Mouse (Mus musculus) hindbrain, embryonic 15.5 days (tissue): Measurements from ENCODE around the gene Atp6v1d. TPM values are rescaled to one million over a fixed set of nuclear protein-coding genes. Genes with fewer than 3 reads are reported as not detected.

ENCODE experiments used
- ATAC-seq: fragments of 200-750 bp; cut with Nextera tagmentation; 2 replicates; pipeline ENCODE4 v1.8.0; 2017; ENCODE audit warnings: low read depth, moderate number of reproducible peaks, moderate TSS enrichment; ENCODE audit not compliant: low FRiP score
- H3K27ac ChIP-seq: fragments of 300-500 bp; sonication (generic); replicated peaks from 2 replicates; pipeline ENCODE4 v1.5.1; 2015; ENCODE audit warnings: mild to moderate bottlenecking, inconsistent platforms
- H3K27me3 ChIP-seq: fragments of 300-500 bp; sonication (generic); 2 replicates; pipeline ENCODE4 v1.6.1; 2015; ENCODE audit warnings: control low read depth, inconsistent platforms
- H3K36me3 ChIP-seq: fragments of 300-500 bp; sonication (generic); 2 replicates; pipeline ENCODE4 v1.6.1; 2015; ENCODE audit warnings: control low read depth, inconsistent platforms
- H3K4me1 ChIP-seq: fragments of 300-500 bp; sonication (generic); replicated peaks from 2 replicates; pipeline ENCODE4 v1.6.1; 2015; ENCODE audit warnings: control low read depth, inconsistent platforms
- H3K4me2 ChIP-seq: fragments of 300-500 bp; sonication (generic); 2 replicates; pipeline ENCODE4 v1.6.1; 2015; ENCODE audit warnings: moderate library complexity, mild to moderate bottlenecking, inconsistent platforms
- H3K4me3 ChIP-seq: fragments of 300-500 bp; sonication (generic); 2 replicates; pipeline ENCODE4 v1.5.1; 2015; ENCODE audit warnings: mild to moderate bottlenecking, inconsistent platforms
- H3K9ac ChIP-seq: fragments of 300-500 bp; sonication (generic); 2 replicates; pipeline ENCODE4 v1.6.1; 2015; ENCODE audit warnings: inconsistent platforms
- H3K9me3 ChIP-seq: fragments of 300-500 bp; sonication (generic); 2 replicates; pipeline ENCODE4 v1.6.1; 2016; ENCODE audit warnings: control low read depth, inconsistent platforms
- WGBS: fragments of 180-500 bp; shearing (Covaris S2); methylation state at CpG from one replicate; pipeline ENCODE4 v1.1.7; 2015; 5-methylcytosine and 5-hydroxymethylcytosine counted together
- polyA plus RNA-seq: library from polyadenylated mRNA; unstranded; fragments of >200 nt; fragmentation: Nextera tagmentation; extraction: Ambion mirVana; gene quantifications from 2 replicates; pipeline ENCODE4 v1.2.1, GENCODE M21; 2015

The Atp6v1d gene
- polyA plus RNA-seq, 1 experiment from 2014 or later = 119 TPM

GRCm38 (mm10) chr12:78865434-78865833 is 4.0 kb upstream of the Atp6v1d start:
- WGBS = 100% methylated on average over 1 of the region's 1 CpGs
- ATAC-seq = no peak
- Histone ChIP-seq H3K4me2 (no peak overlapping the region), H3K9ac (no peak overlapping the region), H3K27me3 (no peaks in the 10 kb centered on the region), H3K36me3 (peaks cover 22% of the 10 kb centered on the region), H3K4me3 (no peak overlapping the region), H3K4me1 (peaks cover 15% of the 10 kb centered on the region), H3K27ac (no peak overlapping the region), H3K9me3 (no peaks in the 10 kb centered on the region)

DNA sequence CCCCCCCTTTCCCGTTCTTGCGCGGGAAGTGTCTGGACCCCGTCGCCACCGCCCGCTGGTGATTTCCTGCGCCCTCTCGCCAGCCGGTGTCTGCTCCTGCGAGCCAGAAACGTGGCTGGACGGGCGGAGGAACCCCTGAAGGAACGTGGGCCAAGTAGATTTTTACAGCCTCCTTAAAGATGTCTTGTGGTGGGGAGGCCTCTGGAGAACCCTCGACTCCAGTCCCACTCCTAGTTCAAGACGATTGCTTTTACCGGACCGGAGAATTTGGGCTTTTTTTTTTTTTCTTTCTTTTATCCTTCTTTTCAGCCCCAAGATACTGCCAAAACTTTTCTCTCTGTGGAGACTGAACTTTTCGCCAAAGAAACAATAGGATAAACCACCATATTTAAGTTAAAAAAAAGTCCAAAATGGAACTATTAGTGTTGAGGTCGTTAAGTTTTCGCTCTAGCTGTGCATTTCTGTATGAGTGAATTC is 854 bp upstream of the Atp6v1d start:
- Histone ChIP-seq H3K4me3 (peak overlapping the region; percentile 98), H3K27me3 (no peaks in the 10 kb centered on the region), H3K9ac (peak overlapping the region; percentile 91), H3K9me3 (no peaks in the 10 kb centered on the region), H3K27ac (peak overlapping the region; percentile 92), H3K36me3 (peaks cover 1% of the 10 kb centered on the region; the same call in 1 of the 2 replicates), H3K4me2 (peak overlapping the region; percentile 72), H3K4me1 (peaks cover 37% of the 10 kb centered on the region)
- under 1% methylated on average over 22 of the region's 22 CpGs for WGBS
- no peak; the same call in 1 of the 2 replicates for ATAC-seq

DNA sequence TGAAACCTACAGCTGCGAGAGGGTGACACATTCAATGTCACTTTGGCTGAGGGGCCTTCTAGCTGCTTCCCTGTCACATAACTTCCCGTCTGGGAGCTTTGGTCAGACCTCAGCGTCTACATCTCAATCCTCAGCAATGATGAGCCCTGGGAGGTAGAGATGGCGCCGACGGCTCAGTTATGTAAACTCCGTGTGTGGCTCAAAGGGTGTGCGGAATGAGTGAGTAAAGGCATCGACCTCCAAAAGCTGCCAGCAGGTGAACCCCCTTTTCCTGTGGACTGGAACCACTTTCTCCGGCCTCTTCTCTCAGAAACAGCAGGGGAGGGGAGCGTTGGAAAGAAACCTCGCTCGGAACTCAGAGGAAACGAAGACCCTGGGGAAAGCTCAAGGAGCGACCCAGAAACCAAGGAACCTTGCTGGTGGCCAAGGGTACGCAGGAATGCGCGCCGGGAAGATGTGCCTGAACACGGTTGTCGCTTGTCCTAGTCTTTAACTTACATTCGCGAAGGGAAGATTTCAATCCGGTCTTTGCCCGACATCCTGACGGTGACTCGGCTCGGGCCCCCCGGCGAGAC is 430 bp downstream of the Atp6v1d start:
- H3K9ac ChIP-seq = peak overlapping the region; percentile 69
- peak; percentile 59; the same call in 1 of the 2 replicates for ATAC-seq
- H3K36me3 ChIP-seq = peaks cover 6% of the 10 kb centered on the region
- WGBS = under 1% methylated on average over 30 of the region's 30 CpGs
- peak overlapping the region; percentile 78 for H3K27ac ChIP-seq
- peak overlapping the region; percentile 92 for H3K4me2 ChIP-seq
- no peaks in the 10 kb centered on the region for H3K27me3 ChIP-seq
- H3K9me3 ChIP-seq = no peaks in the 10 kb centered on the region
- peak overlapping the region; percentile 98 for H3K4me3 ChIP-seq
- peaks cover 37% of the 10 kb centered on the region for H3K4me1 ChIP-seq

DNA sequence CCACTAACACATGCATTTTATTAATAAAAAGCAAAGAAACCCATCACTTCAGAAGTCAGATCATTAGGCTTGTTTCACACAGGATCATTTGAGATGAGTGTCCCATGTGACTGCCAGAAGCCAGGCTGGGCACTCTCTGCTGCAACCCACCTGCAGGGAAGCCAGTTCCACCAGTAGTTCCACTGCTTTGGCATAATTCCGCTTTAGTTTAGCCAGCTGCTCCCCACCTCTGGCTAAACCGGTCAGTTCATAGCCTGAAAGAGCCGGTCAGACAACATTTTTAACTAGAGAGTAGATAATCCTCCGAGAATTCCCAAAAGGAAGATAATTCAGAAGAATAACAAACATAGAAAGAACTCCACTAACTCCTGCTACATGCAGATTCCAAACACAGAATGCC is 13.2 kb downstream of the Atp6v1d start:
- ATAC-seq = no peak
- H3K27ac ChIP-seq = no peak overlapping the region
- no peak overlapping the region for H3K9ac ChIP-seq
- H3K9me3 ChIP-seq = no peaks in the 10 kb centered on the region
- peaks cover 65% of the 10 kb centered on the region for H3K36me3 ChIP-seq
- no peak overlapping the region for H3K4me3 ChIP-seq
- H3K4me2 ChIP-seq = no peak overlapping the region
- H3K4me1 ChIP-seq = no peaks in the 10 kb centered on the region
- no peaks in the 10 kb centered on the region for H3K27me3 ChIP-seq
- WGBS = 96% methylated on average over 4 of the region's 4 CpGs

GRCm38 (mm10) chr12:78842429-78842828 is 19.0 kb downstream of the Atp6v1d start:
- H3K36me3 ChIP-seq = peaks cover 74% of the 10 kb centered on the region
- no peak for ATAC-seq
- H3K9ac ChIP-seq = no peak overlapping the region
- 98% methylated on average over 1 of the region's 1 CpGs for WGBS
- H3K27ac ChIP-seq = no peak overlapping the region
- H3K9me3 ChIP-seq = no peaks in the 10 kb centered on the region
- H3K27me3 ChIP-seq = no peaks in the 10 kb centered on the region
- no peaks in the 10 kb centered on the region for H3K4me1 ChIP-seq
- no peak overlapping the region for H3K4me3 ChIP-seq
- H3K4me2 ChIP-seq = no peak overlapping the region

GRCm38 (mm10) chr12:78839906-78840305 is 21.5 kb downstream of the Atp6v1d start:
- Histone ChIP-seq H3K9ac (no peak overlapping the region), H3K4me1 (no peaks in the 10 kb centered on the region), H3K36me3 (peaks cover 73% of the 10 kb centered on the region), H3K9me3 (no peaks in the 10 kb centered on the region), H3K4me3 (no peak overlapping the region), H3K4me2 (no peak overlapping the region), H3K27me3 (no peaks in the 10 kb centered on the region), H3K27ac (no peak overlapping the region)
- WGBS = 84% methylated on average over 4 of the region's 4 CpGs
- ATAC-seq = no peak

GRCm38 (mm10) chr12:78834496-78834895 is 26.9 kb downstream of the Atp6v1d start:
- Histone ChIP-seq H3K27me3 (no peaks in the 10 kb centered on the region), H3K36me3 (peaks cover 38% of the 10 kb centered on the region), H3K27ac (no peak overlapping the region), H3K4me1 (no peaks in the 10 kb centered on the region), H3K4me2 (no peak overlapping the region), H3K9me3 (no peaks in the 10 kb centered on the region), H3K4me3 (no peak overlapping the region), H3K9ac (no peak overlapping the region)
- no peak for ATAC-seq
- WGBS = 88% methylated on average over 2 of the region's 2 CpGs

DNA sequence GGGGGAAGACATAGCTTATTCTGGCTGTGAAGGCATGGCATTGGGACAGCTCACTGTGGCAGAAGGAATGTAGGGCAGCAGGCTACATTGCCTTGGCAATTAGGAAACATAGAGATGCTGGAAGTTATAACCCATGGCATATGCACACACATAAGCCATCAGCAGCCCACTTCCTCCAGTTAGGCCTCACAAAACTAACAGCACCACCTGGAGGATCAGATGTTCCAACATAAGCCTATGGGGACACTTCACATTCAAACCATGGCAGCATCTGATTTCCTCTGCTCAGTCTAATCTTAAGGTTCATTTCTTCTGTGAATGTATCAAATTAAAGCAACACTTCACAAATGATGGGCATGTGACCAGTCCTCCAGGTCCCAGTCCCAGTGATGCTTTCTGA is 47.0 kb downstream of the Atp6v1d start:
- H3K36me3 ChIP-seq = no peaks in the 10 kb centered on the region
- no peaks in the 10 kb centered on the region for H3K9me3 ChIP-seq
- no peak overlapping the region for H3K4me2 ChIP-seq
- H3K4me1 ChIP-seq = no peaks in the 10 kb centered on the region
- no peaks in the 10 kb centered on the region for H3K27me3 ChIP-seq
- H3K27ac ChIP-seq = no peak overlapping the region
- H3K9ac ChIP-seq = no peak overlapping the region
- H3K4me3 ChIP-seq = no peak overlapping the region
- ATAC-seq = no peak

- Histone ChIP-seq H3K4me3 (no peak overlapping the region), H3K36me3 (0 out of 2 replicates have a peak, but pooled peaks cover 2% of the 10 kb centered on the region), H3K27ac (no peak overlapping the region), H3K4me1 (no peaks in the 10 kb centered on the region), H3K9me3 (no peaks in the 10 kb centered on the region), H3K27me3 (no peaks in the 10 kb centered on the region), H3K9ac (no peak overlapping the region), H3K4me2 (no peak overlapping the region)
- no peak for ATAC-seq
These were observed 59.6 kb downstream of the Atp6v1d start for GRCm38 (mm10) chr12:78801836-78802235.

DNA sequence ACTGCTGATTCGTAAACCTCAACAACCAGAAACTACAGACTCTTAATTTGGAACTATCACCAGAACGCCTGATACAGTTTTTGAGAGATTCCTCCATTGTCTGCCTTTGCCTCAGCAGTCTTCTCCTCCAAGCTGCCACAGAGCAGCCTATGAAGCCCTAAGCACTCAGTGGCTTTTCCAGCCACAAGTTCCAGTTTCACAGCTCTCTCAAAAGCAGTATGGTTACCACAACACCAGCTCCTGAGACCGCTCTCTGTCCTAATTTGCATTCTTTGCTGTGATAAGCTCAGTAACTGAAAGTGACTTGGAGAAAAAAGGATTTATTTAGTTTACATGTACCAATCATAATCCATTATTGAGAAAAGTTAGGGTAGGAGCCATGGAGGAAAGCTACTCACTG is 61.4 kb downstream of the Atp6v1d start:
- no peak overlapping the region for H3K4me2 ChIP-seq
- 83% methylated on average over 3 of the region's 3 CpGs for WGBS
- H3K4me3 ChIP-seq = no peak overlapping the region
- no peak overlapping the region for H3K27ac ChIP-seq
- no peak overlapping the region for H3K9ac ChIP-seq
- ATAC-seq = no peak
- H3K4me1 ChIP-seq = no peaks in the 10 kb centered on the region
- H3K9me3 ChIP-seq = no peaks in the 10 kb centered on the region
- H3K27me3 ChIP-seq = no peaks in the 10 kb centered on the region
- 0 out of 2 replicates have a peak, but pooled peaks cover 2% of the 10 kb centered on the region for H3K36me3 ChIP-seq

DNA sequence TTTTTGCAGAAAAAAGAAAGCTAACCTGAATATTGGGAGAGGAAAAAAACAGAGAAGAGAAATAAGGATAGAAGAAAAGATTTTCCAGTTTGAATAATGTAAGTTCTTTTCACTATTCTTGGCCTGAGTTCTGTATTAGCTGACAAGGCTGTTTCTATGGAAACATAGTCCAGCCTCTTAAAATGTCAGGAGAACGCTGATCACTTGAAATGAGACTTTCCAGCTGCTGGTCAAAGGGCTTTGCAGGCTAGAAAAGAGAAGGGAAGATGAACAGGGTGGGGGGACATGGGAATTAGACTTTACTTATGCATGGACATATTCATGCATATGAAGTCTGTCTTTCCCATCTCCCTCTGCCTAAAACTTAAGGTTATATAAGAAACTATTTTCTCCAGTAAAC is 67.2 kb downstream of the Atp6v1d start:
- H3K4me2 ChIP-seq = no peak overlapping the region
- H3K9me3 ChIP-seq = no peaks in the 10 kb centered on the region
- no peak overlapping the region for H3K27ac ChIP-seq
- 0 out of 2 replicates have a peak, but pooled peaks cover 2% of the 10 kb centered on the region for H3K36me3 ChIP-seq
- H3K27me3 ChIP-seq = no peaks in the 10 kb centered on the region
- no peak overlapping the region for H3K4me3 ChIP-seq
- no peak overlapping the region for H3K9ac ChIP-seq
- 7% methylated on average over 1 of the region's 1 CpGs for WGBS
- H3K4me1 ChIP-seq = 0 out of 2 replicates have a peak, but pooled peaks cover 3% of the 10 kb centered on the region
- no peak for ATAC-seq

GRCm38 (mm10) chr12:78790791-78791190 is 70.6 kb downstream of the Atp6v1d start:
- no peaks in the 10 kb centered on the region for H3K9me3 ChIP-seq
- H3K4me3 ChIP-seq = no peak overlapping the region
- H3K4me2 ChIP-seq = no peak overlapping the region
- no peak overlapping the region for H3K9ac ChIP-seq
- no peaks in the 10 kb centered on the region for H3K27me3 ChIP-seq
- 76% methylated on average over 2 of the region's 2 CpGs for WGBS
- no peak overlapping the region for H3K27ac ChIP-seq
- 0 out of 2 replicates have a peak, but pooled peaks cover 3% of the 10 kb centered on the region for H3K4me1 ChIP-seq
- no peaks in the 10 kb centered on the region for H3K36me3 ChIP-seq
- ATAC-seq = no peak
